Mouse (Mus musculus): ENCODE results near the gene Olfr1056.
"Not testable (repeated sequence)": the region's sequence is repeated elsewhere in the genome, so short reads cannot be mapped to it uniquely, and the experiment has no call there.

Gene Olfr1056

GRCm38 (mm10) chr2:86362369-86362768 is at the start of gene Olfr1056:
Gene Olfr1056, minus strand, starts transcription at chr2:86362469.
- DNase-seq = no peak

GRCm38 (mm10) chr2:86395114-86395513 is 32.8 kb upstream of the Olfr1056 start:
- DNase-seq = no peak

GRCm38 (mm10) chr2:86388461-86388860 is 26.2 kb upstream of the Olfr1056 start, which contains the start of gene Olfr1058:
Gene Olfr1058, minus strand, starts transcription at chr2:86388561.
- not testable (repeated sequence) for DNase-seq

- no peak for DNase-seq
These were observed 16.0 kb upstream of the Olfr1056 start, which contains the start of gene Olfr1057 for GRCm38 (mm10) chr2:86378293-86378692. Gene Olfr1057, minus strand, starts transcription at chr2:86378393.

DNA sequence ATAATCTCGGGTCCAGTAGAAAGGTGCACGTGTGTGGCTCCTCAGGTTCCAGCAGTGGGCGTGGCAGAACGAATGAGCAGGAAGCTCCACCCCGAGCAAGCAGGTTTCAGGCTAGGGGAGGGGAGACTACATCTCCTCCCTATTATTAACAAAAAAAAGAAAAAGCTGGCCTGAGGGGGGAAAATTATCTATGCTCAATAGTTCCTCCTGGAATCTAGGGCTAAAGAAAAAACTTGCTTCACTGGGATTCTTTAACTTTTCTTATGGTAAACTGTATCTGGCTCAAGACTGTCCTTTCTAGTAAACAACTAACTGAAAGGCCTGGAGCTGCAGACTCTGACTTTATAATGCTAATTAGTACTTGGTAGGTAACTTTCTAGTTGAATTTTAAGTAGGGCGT is 4.1 kb upstream of the Olfr1056 start:
- not testable (repeated sequence) for DNase-seq

DNA sequence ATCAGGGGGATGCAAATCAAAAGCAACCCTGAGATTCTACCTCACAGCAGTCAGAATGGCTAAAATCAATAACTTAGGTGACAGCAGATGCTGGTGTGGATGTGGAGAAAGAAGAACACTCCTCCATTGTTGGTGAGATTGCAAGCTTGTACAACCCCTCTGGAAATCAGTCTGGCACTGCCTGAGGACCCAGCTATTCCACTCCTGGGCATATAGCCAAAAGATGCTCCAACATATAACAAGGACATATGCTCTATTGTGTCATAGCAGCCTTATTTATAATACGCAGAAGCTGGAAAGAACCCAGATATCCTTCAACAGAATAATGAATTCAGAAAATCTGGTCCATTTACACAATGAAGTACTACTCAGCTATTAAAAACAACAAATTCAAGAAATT is 10.5 kb downstream of the Olfr1056 start:
- DNase-seq = not testable (repeated sequence)

- no peak for DNase-seq
These were observed 12.1 kb downstream of the Olfr1056 start, which contains the start of gene Olfr1055 for GRCm38 (mm10) chr2:86350184-86350583. Gene Olfr1055, minus strand, starts transcription at chr2:86350284.

DNA sequence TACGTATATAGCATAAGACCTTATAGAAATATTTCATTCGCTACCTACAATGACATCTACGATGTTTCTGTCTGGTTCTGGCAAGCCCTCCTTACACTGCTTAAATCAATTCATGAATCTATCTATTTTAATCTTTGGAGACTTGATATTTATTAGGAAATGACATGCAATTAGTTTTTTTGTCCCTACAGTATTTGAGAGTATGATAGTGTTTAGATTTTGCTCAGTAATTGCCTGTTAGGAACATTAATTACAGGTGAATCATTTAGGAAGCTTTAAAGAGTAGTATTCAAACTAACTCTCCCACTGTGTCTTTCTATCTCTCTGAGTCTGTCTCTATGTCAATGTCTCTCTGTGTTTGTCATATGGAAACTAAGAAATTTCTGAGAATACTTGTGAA is 26.9 kb downstream of the Olfr1056 start, which contains the start of gene Olfr1054:
TSS of gene Olfr1054 (minus strand) at position 101 of the 400 bp plus-strand sequence.
- no peak for DNase-seq

DNA sequence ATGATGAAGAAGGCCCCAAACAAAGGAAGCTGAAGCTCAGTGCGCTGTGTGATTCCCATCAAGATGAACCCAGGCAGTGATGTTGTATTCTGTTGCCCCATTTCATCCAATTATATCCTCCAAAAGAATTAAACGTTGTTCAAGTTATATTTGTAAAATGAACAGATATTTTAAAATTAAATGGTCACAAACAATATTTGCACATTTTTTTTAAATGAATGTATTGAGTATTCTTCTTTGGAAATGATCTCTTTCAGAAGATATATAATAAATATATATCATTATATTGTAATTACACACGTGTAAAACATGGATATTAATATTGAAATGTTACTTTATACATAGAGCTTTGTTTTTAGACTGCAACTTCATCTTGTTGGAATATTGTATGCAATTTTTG is 47.1 kb downstream of the Olfr1056 start, which contains the start of gene Olfr1053:
TSS of gene Olfr1053 (minus strand) at position 101 of the 400 bp plus-strand sequence.
- no peak for DNase-seq
